Mouse (Mus musculus): ENCODE measurements at regions not wholly inside any gene's neighbourhood (a gene's known extent, or its start where the extent isn't known, plus 50 kb on each side); places are given as distances from the start of the nearest gene placed in this dataset.

DNA sequence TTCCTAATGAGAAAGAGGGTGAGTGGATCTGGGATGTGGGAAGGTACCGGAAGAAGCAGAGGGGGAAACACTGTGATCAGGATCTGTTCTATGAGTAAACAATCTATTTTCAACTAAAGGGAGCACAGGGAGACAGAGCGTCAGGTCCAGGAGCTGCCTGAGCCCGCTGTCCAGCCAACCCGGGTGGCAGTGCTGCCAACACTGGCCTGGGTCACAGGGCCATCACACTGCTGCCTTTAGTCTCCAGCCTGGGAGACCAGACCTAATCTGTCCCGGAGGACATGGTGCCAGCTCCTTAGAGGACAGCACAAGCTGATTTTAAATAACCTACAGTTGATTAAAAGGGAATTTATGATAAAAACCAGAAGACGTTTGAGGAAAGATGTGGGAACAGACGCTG is 100.0 kb upstream of the Tmem260 start:
- Histone ChIP-seq H3K4me3 (ENCODE audit: low read depth, low read length) (no peak overlapping the region), H3K4me1 (ENCODE audit: control insufficient read depth, insufficient read depth, insufficient read length, low read length) (no peaks in the 10 kb centered on the region), H3K27ac (ENCODE audit: insufficient read depth, low read depth, low read length) (no peak overlapping the region), H3K36me3 (ENCODE audit: control insufficient read depth, insufficient read depth, low read length) (no peaks in the 10 kb centered on the region), H3K27me3 (ENCODE audit: control insufficient read depth, insufficient read depth, low read length) (no peaks in the 10 kb centered on the region)
- TF ChIP-seq POLR2A (IDR thresholded peaks at IDR 0.05; ENCODE audit: low read depth, low read length), result no peak
- no peak for TF ChIP-seq CTCF (IDR thresholded peaks at IDR 0.05; ENCODE audit: extremely low read depth, insufficient read length, insufficient replicate concordance, low read depth, low read length)
- WGBS, result 84% methylated on average over 7 of the region's 7 CpGs

DNA sequence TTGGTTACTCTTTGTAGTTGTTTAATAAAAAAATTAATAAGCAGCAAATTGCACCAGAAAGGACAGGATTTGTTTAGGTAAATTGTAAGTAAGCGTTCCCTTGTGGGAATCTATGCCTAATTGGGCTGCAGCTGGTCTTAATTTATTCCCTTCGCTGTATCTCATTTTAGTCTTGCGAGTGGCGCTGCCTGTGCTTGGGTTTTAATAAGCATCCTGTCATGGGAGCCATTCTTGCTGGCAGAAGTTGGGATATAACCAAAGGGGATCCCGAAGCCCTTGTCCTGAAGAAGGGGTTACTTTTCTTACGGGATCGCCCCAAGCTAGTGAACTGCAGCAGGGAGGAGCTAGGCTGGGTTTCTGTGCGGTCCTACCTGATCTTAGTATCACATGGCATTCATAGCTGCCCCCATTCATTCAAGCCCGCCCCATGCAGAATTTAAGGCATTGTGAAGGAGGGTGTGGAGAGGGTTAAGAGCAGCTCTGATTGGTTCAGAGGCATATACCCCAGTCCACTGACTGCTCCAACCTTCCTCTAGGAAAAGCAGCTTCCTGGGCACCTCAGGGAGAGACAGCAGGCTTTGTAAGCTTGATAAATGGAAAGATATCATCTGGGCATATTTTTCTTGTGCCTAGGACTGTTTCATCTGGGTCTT is 96.4 kb upstream of the Tmem260 start:
- H3K27me3 ChIP-seq (ENCODE audit: control insufficient read depth, insufficient read depth, low read length), result no peaks in the 10 kb centered on the region
- TF ChIP-seq CTCF (IDR thresholded peaks at IDR 0.05; ENCODE audit: extremely low read depth, insufficient read length, insufficient replicate concordance, low read depth, low read length), result no peak
- TF ChIP-seq POLR2A (IDR thresholded peaks at IDR 0.05; ENCODE audit: low read depth, low read length), result no peak
- H3K4me3 ChIP-seq (ENCODE audit: low read depth, low read length), result no peak overlapping the region
- H3K27ac ChIP-seq (ENCODE audit: insufficient read depth, low read depth, low read length), result no peak overlapping the region
- no peaks in the 10 kb centered on the region for H3K4me1 ChIP-seq (ENCODE audit: control insufficient read depth, insufficient read depth, insufficient read length, low read length)
- H3K36me3 ChIP-seq (ENCODE audit: control insufficient read depth, insufficient read depth, low read length), result no peaks in the 10 kb centered on the region
- WGBS, result 82% methylated on average over 9 of the region's 9 CpGs

DNA sequence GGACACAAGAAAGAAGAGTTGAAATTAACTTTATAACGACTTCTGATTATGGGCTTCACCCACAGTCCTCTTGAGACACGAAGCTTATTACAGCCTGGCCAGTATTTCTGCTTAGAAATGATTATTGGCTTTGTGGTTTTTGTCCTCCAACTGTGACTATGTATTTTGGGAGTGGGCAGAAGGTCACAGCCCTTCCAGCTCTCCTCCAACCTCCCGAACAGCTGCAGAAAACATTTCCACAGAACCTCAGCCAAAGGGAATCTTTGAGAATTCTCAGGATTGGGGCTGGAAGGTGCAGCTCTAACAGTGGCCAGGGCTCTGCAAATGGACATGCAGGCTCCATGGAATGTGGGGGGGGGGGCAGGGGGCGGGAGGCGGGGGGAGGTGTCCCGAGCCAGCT is 94.3 kb upstream of the Tmem260 start:
- no peak for TF ChIP-seq CTCF (IDR thresholded peaks at IDR 0.05; ENCODE audit: extremely low read depth, insufficient read length, insufficient replicate concordance, low read depth, low read length)
- no peak for TF ChIP-seq POLR2A (IDR thresholded peaks at IDR 0.05; ENCODE audit: low read depth, low read length)
- Histone ChIP-seq H3K27me3 (ENCODE audit: control insufficient read depth, insufficient read depth, low read length) (no peaks in the 10 kb centered on the region), H3K4me3 (ENCODE audit: low read depth, low read length) (no peak overlapping the region), H3K27ac (ENCODE audit: insufficient read depth, low read depth, low read length) (no peak overlapping the region), H3K4me1 (ENCODE audit: control insufficient read depth, insufficient read depth, insufficient read length, low read length) (no peaks in the 10 kb centered on the region), H3K36me3 (ENCODE audit: control insufficient read depth, insufficient read depth, low read length) (no peaks in the 10 kb centered on the region)
- 54% methylated on average over 6 of the region's 6 CpGs for WGBS

DNA sequence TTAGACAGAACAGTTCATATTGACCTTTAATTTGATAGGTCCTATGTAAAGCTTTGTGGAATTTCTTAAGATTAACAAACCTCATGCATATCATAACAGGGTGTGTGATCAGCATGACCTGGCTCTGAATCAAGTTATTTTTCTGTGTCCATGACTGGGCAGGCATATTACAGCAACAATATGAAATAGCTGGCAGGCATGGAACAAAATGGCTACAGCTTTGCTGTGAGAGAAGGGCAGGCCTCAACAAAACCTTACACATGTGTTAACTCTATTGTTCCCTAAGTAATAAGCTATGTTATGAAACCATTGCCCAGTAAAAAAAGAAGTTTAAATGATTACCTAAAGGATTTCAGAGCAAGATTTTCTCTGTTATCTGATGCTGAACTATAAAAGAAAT is 93.1 kb upstream of the Tmem260 start:
- TF ChIP-seq POLR2A (IDR thresholded peaks at IDR 0.05; ENCODE audit: low read depth, low read length), result no peak
- no peak for TF ChIP-seq CTCF (IDR thresholded peaks at IDR 0.05; ENCODE audit: extremely low read depth, insufficient read length, insufficient replicate concordance, low read depth, low read length)
- H3K27ac ChIP-seq (ENCODE audit: insufficient read depth, low read depth, low read length), result no peak overlapping the region
- no peaks in the 10 kb centered on the region for H3K4me1 ChIP-seq (ENCODE audit: control insufficient read depth, insufficient read depth, insufficient read length, low read length)
- H3K4me3 ChIP-seq (ENCODE audit: low read depth, low read length), result no peak overlapping the region
- H3K27me3 ChIP-seq (ENCODE audit: control insufficient read depth, insufficient read depth, low read length), result no peaks in the 10 kb centered on the region
- H3K36me3 ChIP-seq (ENCODE audit: control insufficient read depth, insufficient read depth, low read length), result no peaks in the 10 kb centered on the region

DNA sequence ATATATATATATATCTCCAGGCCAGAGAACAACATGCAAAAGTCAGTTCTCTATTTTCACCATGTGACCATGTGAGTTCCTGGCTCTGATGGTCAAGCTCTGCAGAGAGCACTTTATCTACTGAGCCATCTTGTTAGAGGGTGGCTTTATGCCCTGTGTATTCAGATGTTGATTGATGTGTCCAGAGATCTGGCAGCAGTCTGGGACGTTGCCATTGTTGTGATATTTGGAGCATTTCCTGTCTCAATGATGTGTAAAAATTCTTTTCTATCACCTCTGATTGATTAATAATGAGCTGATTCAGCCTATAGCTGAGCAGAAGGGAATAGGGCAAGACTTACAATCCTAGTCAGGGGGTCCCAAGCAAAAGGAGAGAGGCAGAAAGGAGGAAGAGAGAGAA is 91.7 kb upstream of the Tmem260 start:
- H3K36me3 ChIP-seq (ENCODE audit: control insufficient read depth, insufficient read depth, low read length), result no peaks in the 10 kb centered on the region
- 38% methylated on average over 1 of the region's 1 CpGs for WGBS
- no peak overlapping the region for H3K27ac ChIP-seq (ENCODE audit: insufficient read depth, low read depth, low read length)
- H3K4me1 ChIP-seq (ENCODE audit: control insufficient read depth, insufficient read depth, insufficient read length, low read length), result no peaks in the 10 kb centered on the region
- no peak for TF ChIP-seq CTCF (IDR thresholded peaks at IDR 0.05; ENCODE audit: extremely low read depth, insufficient read length, insufficient replicate concordance, low read depth, low read length)
- no peak for TF ChIP-seq POLR2A (IDR thresholded peaks at IDR 0.05; ENCODE audit: low read depth, low read length)
- no peaks in the 10 kb centered on the region for H3K27me3 ChIP-seq (ENCODE audit: control insufficient read depth, insufficient read depth, low read length)
- H3K4me3 ChIP-seq (ENCODE audit: low read depth, low read length), result no peak overlapping the region

DNA sequence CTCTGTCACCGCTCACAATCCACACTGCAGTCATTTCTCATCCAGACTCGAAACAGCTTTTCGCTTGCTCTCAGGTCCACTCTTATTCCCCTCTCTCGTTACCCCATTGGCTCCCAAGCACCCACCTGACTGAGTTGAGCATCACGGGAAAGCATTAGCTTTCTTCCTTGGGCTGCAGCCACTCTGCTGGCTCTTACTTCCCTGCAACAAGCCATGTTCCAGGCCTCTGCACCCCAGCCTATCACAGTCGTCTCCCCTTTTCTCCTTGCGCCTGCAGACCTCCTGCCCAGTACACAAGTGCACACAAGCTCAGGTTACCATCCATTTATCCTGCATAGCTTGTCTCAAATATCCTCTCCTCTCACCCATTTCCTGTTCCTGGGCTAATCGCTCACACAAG is 88.5 kb upstream of the Tmem260 start:
- TF ChIP-seq CTCF (IDR thresholded peaks at IDR 0.05; ENCODE audit: extremely low read depth, insufficient read length, insufficient replicate concordance, low read depth, low read length) (no peak), POLR2A (IDR thresholded peaks at IDR 0.05; ENCODE audit: low read depth, low read length) (no peak)
- H3K4me3 ChIP-seq (ENCODE audit: low read depth, low read length), result no peak overlapping the region
- H3K36me3 ChIP-seq (ENCODE audit: control insufficient read depth, insufficient read depth, low read length), result no peaks in the 10 kb centered on the region
- 78% methylated on average over 8 of the region's 8 CpGs for WGBS
- no peaks in the 10 kb centered on the region for H3K27me3 ChIP-seq (ENCODE audit: control insufficient read depth, insufficient read depth, low read length)
- no peaks in the 10 kb centered on the region for H3K4me1 ChIP-seq (ENCODE audit: control insufficient read depth, insufficient read depth, insufficient read length, low read length)
- H3K27ac ChIP-seq (ENCODE audit: insufficient read depth, low read depth, low read length), result no peak overlapping the region

DNA sequence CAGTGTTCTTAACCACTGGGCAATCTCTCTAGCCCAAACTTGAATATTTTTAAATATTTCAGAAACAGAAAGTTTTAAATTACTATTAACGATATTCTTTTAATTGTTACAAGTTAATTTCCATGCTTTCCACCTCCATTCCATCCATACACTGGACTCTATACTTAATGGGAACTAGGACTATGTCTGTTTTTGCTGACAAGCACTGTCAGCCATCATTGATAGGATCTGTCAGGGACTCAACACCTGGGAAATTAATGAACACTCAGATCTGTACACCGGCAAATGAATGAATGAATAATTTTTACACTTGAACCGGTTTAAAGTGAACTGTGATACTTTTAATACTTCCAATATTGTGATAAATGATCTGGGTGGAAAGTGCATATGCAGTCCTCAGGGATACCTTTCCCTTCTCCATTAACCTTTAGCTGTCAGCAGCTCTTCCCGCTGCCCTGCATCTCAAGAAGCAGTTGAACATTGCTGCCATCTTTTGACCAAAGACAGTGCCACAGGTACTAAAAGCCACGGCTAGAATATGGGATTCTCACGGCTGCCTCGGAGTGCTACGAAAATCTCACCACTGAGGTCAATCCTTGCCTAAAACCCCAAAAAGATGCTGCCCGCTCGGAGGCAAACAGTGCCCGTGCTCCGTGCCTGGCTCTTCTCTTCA is 87.3 kb upstream of the Tmem260 start:
- H3K36me3 ChIP-seq (ENCODE audit: control insufficient read depth, insufficient read depth, low read length), result no peaks in the 10 kb centered on the region
- H3K4me3 ChIP-seq (ENCODE audit: low read depth, low read length), result no peak overlapping the region
- TF ChIP-seq POLR2A (IDR thresholded peaks at IDR 0.05; ENCODE audit: low read depth, low read length) (no peak), CTCF (IDR thresholded peaks at IDR 0.05; ENCODE audit: extremely low read depth, insufficient read length, insufficient replicate concordance, low read depth, low read length) (no peak)
- H3K4me1 ChIP-seq (ENCODE audit: control insufficient read depth, insufficient read depth, insufficient read length, low read length), result no peaks in the 10 kb centered on the region
- H3K27ac ChIP-seq (ENCODE audit: insufficient read depth, low read depth, low read length), result no peak overlapping the region
- H3K27me3 ChIP-seq (ENCODE audit: control insufficient read depth, insufficient read depth, low read length), result no peaks in the 10 kb centered on the region
- 43% methylated on average over 12 of the region's 12 CpGs for WGBS
